Mouse (Mus musculus): ENCODE results near the gene 4930550L24Rik.

The 4930550L24Rik gene

DNA sequence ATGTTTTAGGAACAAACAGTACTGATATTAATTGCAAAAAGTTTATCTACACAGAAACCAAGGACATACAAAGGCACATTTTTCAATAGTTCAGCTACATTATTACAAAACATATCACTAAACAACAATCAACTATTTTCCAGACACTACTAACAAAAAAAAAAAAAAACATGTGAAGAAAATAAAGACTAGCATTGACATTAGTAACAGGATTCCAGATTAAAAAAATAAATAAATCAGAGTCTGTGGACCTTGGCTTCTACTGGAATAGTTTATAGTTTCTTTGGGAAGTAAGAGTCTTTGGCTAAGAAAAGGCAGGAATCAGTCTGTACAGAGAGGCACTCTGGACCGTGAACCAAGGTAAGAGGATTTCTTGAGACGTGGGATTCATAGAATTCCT, at the start of gene 4930550L24Rik:
TSS of gene 4930550L24Rik (plus strand) at position 301 of the 400 bp plus-strand sequence.
- no peak for TF ChIP-seq GATA4 (IDR thresholded peaks at IDR 0.05; ENCODE audit: insufficient replicate concordance, low read length)

DNA sequence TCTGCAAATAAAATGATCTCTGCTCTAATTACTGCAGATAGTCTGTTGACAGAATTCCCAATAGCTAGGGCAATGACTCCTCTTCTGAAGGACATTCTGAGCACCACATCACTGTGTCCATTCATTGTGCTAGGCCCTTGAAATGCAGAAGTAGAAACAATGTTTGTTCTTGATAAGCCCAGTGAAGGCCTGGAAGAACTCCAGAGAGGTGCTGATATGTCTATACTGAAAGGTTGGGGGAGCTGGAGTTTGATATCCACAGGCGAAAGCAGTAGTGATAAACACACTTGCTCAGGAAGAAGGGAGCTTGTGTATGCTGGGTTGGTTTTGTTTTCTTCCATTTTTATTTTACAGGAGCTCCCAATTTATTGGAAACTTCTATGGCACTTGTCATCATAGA, 8.4 kb upstream of the 4930550L24Rik start:
- no peak for TF ChIP-seq GATA4 (IDR thresholded peaks at IDR 0.05; ENCODE audit: insufficient replicate concordance, low read length)

DNA sequence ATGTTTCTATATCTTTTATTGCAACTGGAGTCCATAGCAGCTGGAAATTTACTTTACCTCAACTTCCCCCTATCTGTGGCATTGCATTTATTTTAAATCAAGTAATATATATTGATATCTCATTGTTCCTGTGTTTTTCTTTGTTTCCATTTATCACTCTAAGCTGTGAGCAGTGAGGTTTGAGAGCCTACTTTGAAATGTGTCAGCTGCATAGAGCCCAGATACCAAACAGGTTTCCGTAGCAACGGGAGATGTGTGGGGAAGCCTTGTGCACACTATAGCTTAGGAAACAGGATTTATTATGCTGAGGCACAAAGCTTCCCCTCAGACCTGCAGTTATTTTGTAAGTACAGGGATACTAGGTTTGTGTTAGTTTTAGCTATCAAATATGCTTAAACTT, 58.8 kb downstream of the 4930550L24Rik start:
- no peak for TF ChIP-seq GATA4 (IDR thresholded peaks at IDR 0.05; ENCODE audit: insufficient replicate concordance, low read length)
